Mouse (Mus musculus) heart, adult 2 months (tissue): ENCODE data around the gene Sde2.

Source experiments
- CTCF ChIP-seq: fragments of 200-600 bp; IDR thresholded peaks from 2 replicates; pipeline ENCODE4 v1.8.1; 2022; ENCODE audit warnings: antibody characterized with exemption, mild to moderate bottlenecking, moderate library complexity
- EP300 ChIP-seq: fragments of 200-500 bp; IDR thresholded peaks from 2 replicates; pipeline ENCODE4 v1.6.1; 2011; ENCODE audit warnings: low read depth, low read length, control low read depth; ENCODE audit not compliant: insufficient read depth
- POLR2A ChIP-seq: fragments of 200-500 bp; IDR thresholded peaks from 2 replicates; pipeline ENCODE4 v1.6.1; 2011; ENCODE audit warnings: mild to moderate bottlenecking, low read depth, low read length, control low read depth; ENCODE audit not compliant: insufficient read depth

DNA sequence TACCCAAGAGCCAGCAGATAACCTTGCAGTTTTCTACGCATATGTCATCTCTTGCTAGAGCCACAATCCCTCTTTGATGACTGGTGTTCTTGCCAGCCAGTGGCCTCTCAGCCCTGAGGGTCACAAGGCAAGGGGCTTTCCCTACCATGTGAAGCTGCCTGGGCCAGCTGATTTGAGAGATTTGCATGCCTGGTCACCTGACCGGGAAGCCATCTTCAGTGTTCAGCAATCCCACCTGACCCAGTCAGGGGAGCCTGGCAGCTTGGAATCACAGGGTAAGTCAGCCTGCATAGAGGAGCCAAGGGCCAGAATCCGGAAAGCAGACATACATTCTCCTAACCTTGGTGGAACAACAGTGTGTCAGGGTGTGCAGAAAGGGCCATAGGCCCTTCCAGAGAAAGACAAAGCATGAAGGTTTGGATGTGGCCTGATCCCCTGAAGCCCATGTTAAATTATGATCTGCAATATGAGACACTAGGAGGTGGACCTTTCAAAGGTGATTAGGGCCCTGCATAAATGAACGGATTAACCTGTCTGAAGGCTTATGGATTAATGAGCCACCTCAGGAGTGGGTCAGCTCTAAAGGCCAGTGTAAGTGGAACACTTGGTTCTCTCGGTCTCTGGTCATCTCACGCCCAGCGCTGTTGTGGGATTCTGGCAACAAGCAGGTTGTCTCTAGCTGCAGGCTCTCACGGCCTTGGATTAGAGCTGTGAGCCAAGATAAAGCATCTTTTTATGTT is 9.2 kb upstream of the Sde2 start:
- no peak for TF ChIP-seq CTCF
- TF ChIP-seq POLR2A = no peak
- no peak for TF ChIP-seq EP300
